Mouse (Mus musculus) cerebellum, adult 2 months (tissue): Measurements from ENCODE around the gene Kcne1.

Source experiments
- CTCF ChIP-seq: fragments of 200-500 bp; IDR thresholded peaks from 2 replicates; pipeline ENCODE4 v1.5.1; 2011; ENCODE audit warnings: low read depth, mild to moderate bottlenecking, control low read depth, low read length, moderate library complexity, borderline replicate concordance; ENCODE audit not compliant: insufficient read depth
- POLR2A ChIP-seq: fragments of 200-500 bp; IDR thresholded peaks from 2 replicates; pipeline ENCODE4 v1.6.1; 2011; ENCODE audit warnings: low read length, control low read depth, borderline replicate concordance; ENCODE audit not compliant: insufficient read depth

DNA sequence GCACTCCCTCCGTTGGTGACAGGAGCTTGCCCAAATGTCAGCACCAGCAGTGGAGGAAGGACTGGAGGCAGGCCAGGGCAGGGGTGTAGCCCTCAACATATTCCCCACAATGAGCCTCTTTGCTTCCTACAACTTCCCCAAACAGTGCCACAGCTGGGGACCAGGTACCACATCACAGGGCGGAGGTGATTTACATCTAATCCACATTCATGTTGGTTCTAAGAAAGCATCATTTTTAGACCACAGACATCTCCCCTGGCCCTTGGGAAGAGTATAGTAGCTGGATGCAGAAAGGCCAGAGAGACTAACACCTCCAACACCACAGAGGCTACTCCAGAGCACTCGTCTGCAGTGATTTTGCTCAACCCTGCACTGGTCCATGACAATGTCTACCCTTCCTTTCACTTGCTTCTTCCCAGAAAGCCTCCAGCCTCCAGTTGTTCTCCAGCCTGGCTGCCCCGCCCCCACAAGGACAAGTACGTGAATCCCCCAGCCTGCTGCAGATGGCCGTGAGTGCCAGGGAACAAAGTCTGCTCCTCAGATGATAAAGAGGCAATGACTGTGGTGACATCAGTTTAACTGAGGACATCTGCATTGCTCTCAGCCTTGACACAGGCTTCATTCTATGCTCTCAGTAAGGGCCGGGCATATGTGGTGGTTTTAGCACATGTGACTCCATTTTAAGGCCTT is 43.1 kb downstream of the Kcne1 start:
- TF ChIP-seq CTCF, result no peak
- TF ChIP-seq POLR2A, result no peak
